Mouse (Mus musculus): ENCODE data around the gene Cbx7. TPM values are rescaled to one million over a fixed set of nuclear protein-coding genes. Genes with fewer than 3 reads are reported as not detected.
"Not testable (repeated sequence)": the region's sequence is repeated elsewhere in the genome, so short reads cannot be mapped to it uniquely, and the experiment has no call there.

The Cbx7 gene
- total and polyA plus RNA-seq, 3 experiments: 2.9 to 11.1 TPM; not detected in 1

DNA sequence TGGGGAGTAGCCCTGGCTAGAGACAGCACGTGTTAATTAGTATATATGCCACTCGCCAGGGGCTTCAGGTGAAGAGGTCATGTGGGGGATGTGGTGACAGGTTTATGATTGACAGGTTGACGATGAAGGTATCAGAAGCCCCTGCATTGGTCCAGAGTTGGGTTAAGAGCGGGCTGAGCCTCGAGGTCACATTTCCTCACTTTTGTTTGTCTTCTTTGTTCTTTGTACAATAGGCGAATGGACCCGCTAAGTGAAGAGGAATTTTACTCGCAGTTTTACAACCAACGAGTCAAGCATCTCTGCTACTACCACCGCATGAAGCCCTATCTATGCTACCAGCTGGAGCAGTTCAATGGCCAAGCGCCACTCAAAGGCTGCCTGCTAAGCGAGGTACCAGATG, 65.7 kb downstream of the Cbx7 start:
- H3K27ac ChIP-seq (ENCODE audit: control insufficient read depth, low read depth, low read length): no peak overlapping the region
- H3K36me3 ChIP-seq (ENCODE audit: control insufficient read depth in 1 of 2, insufficient read depth in 2 of 2, low read length in 2 of 2): peaks cover 2 to 6% of the 10 kb centered on the region in 2 experiments; a peak in 3 of 4 replicates
- DNase-seq (ENCODE audit: low read depth, low spot score): no peak
- no peaks in the 10 kb centered on the region for H3K9me3 ChIP-seq (replicated peaks; ENCODE audit: insufficient read depth, low read length)
- no peak overlapping the region for H3K9ac ChIP-seq (ENCODE audit: control insufficient read depth, low read depth, low read length, poor library complexity, severe bottlenecking)
- H3K4me1 ChIP-seq (ENCODE audit: control insufficient read depth in 1 of 2, insufficient read depth in 2 of 2, low read length in 2 of 2): peaks cover 0 to 3% of the 10 kb centered on the region in 2 experiments; a peak in 1 of 4 replicates
- TF ChIP-seq CTCF (IDR thresholded peaks at IDR 0.05 in 2 of 3, conservative IDR thresholded peaks at IDR 0.05 in 1 of 3; ENCODE audit: control insufficient read depth in 1 of 3, insufficient read depth in 1 of 3, low read depth in 2 of 3, low read length in 3 of 3, poor library complexity in 1 of 3, severe bottlenecking in 1 of 3) (no peak), NRF1 (IDR thresholded peaks at IDR 0.05; ENCODE audit: insufficient read depth, low read depth, low read length, poor library complexity, severe bottlenecking) (no peak), BHLHE40 (IDR thresholded peaks at IDR 0.05; ENCODE audit: borderline replicate concordance, low read depth, low read length) (no peak), ZC3H11A (IDR thresholded peaks at IDR 0.05; ENCODE audit: low read depth, low read length) (no peak), MYC (IDR thresholded peaks at IDR 0.05; ENCODE audit: low read depth, low read length) (no peak), MAZ (IDR thresholded peaks at IDR 0.05; ENCODE audit: low read depth, low read length) (no peak), MAX (IDR thresholded peaks at IDR 0.05; ENCODE audit: low read length) (no peak), SMC3 (IDR thresholded peaks at IDR 0.05; ENCODE audit: low read depth, low read length) (no peak), ZKSCAN1 (IDR thresholded peaks at IDR 0.05; ENCODE audit: low read depth, low read length) (no peak), GABPA (IDR thresholded peaks at IDR 0.05; ENCODE audit: low read depth, low read length) (no peak), MAFK (IDR thresholded peaks at IDR 0.05; ENCODE audit: borderline replicate concordance, low read depth, low read length) (no peak), TBP (IDR thresholded peaks at IDR 0.05; ENCODE audit: low read depth, low read length) (no peak), POLR2AphosphoS5 (IDR thresholded peaks at IDR 0.05; ENCODE audit: borderline replicate concordance, low read depth, low read length) (no peak), MEF2A (IDR thresholded peaks at IDR 0.05; ENCODE audit: extremely low read depth, insufficient replicate concordance, low read depth, low read length, poor library complexity, severe bottlenecking) (no peak), CHD2 (IDR thresholded peaks at IDR 0.05; ENCODE audit: low read length) (no peak), EP300 (IDR thresholded peaks at IDR 0.05; ENCODE audit: low read depth in 1 of 2, low read length in 2 of 2) (no peak), UBTF (IDR thresholded peaks at IDR 0.05; ENCODE audit: borderline replicate concordance, insufficient read depth, low read depth, low read length) (no peak)
- H3K4me3 ChIP-seq (ENCODE audit: control insufficient read depth in 1 of 2, insufficient read depth in 1 of 2, low read depth in 2 of 2, low read length in 2 of 2): no peak overlapping the region
- no peaks in the 10 kb centered on the region for H3K27me3 ChIP-seq (ENCODE audit: control insufficient read depth in 1 of 2, insufficient read depth in 2 of 2, low read length in 2 of 2)
- H3K79me2 ChIP-seq (ENCODE audit: control insufficient read depth, insufficient read depth, low read length, poor library complexity): no peaks in the 10 kb centered on the region

GRCm38 (mm10) chr15:79904678-79905077, 66.2 kb downstream of the Cbx7 start:
- not testable (repeated sequence) for H3K4me3 ChIP-seq (ENCODE audit: control insufficient read depth in 1 of 2, insufficient read depth in 1 of 2, low read depth in 2 of 2, low read length in 2 of 2); H3K36me3 ChIP-seq (ENCODE audit: control insufficient read depth in 1 of 2, insufficient read depth in 2 of 2, low read length in 2 of 2)

More at GRCm38 (mm10) chr15:79904678-79905077, 66.2 kb downstream of the Cbx7 start:
- H3K27me3 ChIP-seq (ENCODE audit: control insufficient read depth in 1 of 2, insufficient read depth in 2 of 2, low read length in 2 of 2); H3K9me3 ChIP-seq (replicated peaks; ENCODE audit: insufficient read depth, low read length); H3K79me2 ChIP-seq (ENCODE audit: control insufficient read depth, insufficient read depth, low read length, poor library complexity); H3K4me1 ChIP-seq (ENCODE audit: control insufficient read depth in 1 of 2, insufficient read depth in 2 of 2, low read length in 2 of 2); H3K27ac ChIP-seq (ENCODE audit: control insufficient read depth, low read depth, low read length); H3K9ac ChIP-seq (ENCODE audit: control insufficient read depth, low read depth, low read length, poor library complexity, severe bottlenecking); DNase-seq (ENCODE audit: low read depth, low spot score): not testable (repeated sequence)

Data from MEL (cell line).